Mouse (Mus musculus) effector memory CD4-positive, alpha-beta T cell, adult 7 months (primary cell): Measurements from ENCODE around the gene Gm8439. TPM values are rescaled to one million over a fixed set of nuclear protein-coding genes. Genes with fewer than 3 reads are reported as not detected.

Experiments
- polyA plus RNA-seq: library from polyadenylated mRNA; unstranded; fragments of 100-300 nt; shearing (Covaris generic); gene quantifications from one replicate; pipeline ENCODE4 v1.2.1, GENCODE M21; 2017

Gm8439 gene
- not detected for polyA plus RNA-seq

DNA sequence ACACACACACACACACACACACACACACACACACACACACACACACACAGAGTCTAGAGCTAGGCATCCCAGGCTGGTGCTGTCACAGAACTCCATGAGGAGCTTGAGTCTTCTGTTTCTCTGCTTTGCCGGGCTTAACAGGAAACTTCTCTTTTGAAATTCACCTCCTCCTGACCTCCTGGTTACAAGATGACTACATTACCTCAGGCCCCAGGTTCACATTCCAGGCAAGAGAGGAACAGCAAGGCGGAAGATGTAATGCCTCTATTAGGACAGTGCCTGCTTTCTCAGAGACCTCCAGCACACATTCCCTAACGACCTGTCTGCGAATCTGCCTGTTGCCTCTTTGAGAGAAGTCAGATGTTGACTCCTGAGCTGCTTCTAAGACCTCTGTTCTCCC is at the start of gene Gm8439:
Gene Gm8439 (plus strand): TSS at position 301 of the 400 bp plus-strand sequence.

DNA sequence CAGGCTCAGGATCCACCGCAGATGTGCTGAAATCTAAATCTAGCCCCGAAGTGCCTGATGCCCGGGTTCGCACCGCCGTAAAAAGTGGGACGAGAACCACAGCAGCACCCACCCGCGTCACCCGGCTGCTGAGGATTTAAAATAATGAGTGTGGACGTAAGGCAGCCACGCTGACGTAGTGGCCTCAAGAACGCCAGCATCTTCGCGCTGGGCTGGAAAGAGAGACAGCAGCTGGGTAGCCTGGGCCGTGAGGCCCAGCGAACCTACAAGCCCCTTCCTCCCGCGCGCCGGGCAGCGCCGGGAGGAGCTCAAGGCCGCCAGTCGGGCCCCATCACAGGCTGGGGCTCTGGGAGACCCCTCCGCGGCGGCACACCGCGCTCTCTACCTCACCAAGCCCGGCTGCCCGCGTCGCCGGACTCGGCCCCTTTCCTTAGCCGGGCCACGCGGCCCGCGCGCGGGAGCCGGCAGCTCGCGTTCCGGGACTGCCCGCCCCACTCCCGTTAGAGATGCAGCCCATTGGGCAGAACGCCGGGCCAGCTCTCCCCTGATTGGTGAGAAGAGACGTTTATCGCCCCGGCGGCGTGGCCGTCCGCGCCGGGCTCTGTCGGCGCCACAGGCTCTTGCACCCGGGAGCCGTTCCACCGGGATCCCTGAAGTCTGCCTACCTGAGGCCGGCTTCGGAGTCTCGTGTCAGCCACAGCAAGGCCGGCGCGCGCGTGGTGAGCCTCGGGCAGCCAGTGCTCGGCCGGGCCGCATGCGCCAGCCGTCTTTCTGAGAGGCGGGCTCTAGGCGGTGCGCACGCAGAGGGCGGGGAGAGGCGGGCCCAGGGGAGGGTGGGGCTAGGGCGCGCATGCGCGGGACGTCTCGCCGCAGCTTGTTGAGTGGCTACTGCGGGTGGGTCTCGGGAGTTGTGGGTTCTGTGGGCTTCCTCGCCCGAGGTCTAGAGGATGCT is 18.8 kb upstream of the Gm8439 start, which contains the start of gene Ctps:
Gene Ctps (minus strand): TSS at position 791 of the 952 bp plus-strand sequence.

Other genes with a start within 250 kb of the Gm8439 start
- 8.3 TPM for gene Scmh1, start 183.5 kb upstream of the Gm8439 start, polyA plus RNA-seq
- gene Slfnl1, start 56.5 kb upstream of the Gm8439 start, polyA plus RNA-seq: 0.22 TPM
- gene Ctps, start 18.5 kb upstream of the Gm8439 start, polyA plus RNA-seq: 22.6 TPM
- gene Cited4, start 77.8 kb downstream of the Gm8439 start, polyA plus RNA-seq: 0.72 TPM
- not detected for gene Kcnq4, start 159.9 kb downstream of the Gm8439 start, polyA plus RNA-seq
- gene Nfyc, start 242.8 kb downstream of the Gm8439 start, polyA plus RNA-seq: 103 TPM